ENCODE assay signal across 18 mouse cellular contexts in genomic region chr2:52960697-52961096, GRCm38 (mm10).
A peak's percentile ranks its signal among the peaks of the same experiment; 100 is the strongest.
DNase-seq lines count a peak whose midpoint lies in the region; ATAC-seq and TF ChIP-seq lines count a peak whose summit lies in the region.
"Had no signal": no experiment of that assay in that cellular context is flagged by ENCODE, and none has a peak within 500 bp of the region (broad histone marks: within the 10 kb centered on the region; RNA-seq: fewer than 3 reads in every experiment).

No protein-coding gene starts in this region.

- peaks cover 57% of the 10 kb centered on the region for H3K4me1 ChIP-seq in forebrain, embryonic 12.5 days
- peaks cover 53% of the 10 kb centered on the region for H3K4me1 ChIP-seq in forebrain, embryonic 13.5 days
- H3K4me1 ChIP-seq in kidney, postnatal 0 days (replicated peaks; ENCODE audit: insufficient read depth, low read length): peaks cover 34% of the 10 kb centered on the region
- peaks cover 70% of the 10 kb centered on the region for H3K4me1 ChIP-seq in embryonic facial prominence, embryonic 10.5 days
- peaks cover 44% of the 10 kb centered on the region for H3K4me1 ChIP-seq in stomach, embryonic 14.5 days (ENCODE audit: control insufficient read depth, insufficient read depth, low read length)
- peaks cover 32% of the 10 kb centered on the region for H3K4me1 ChIP-seq in midbrain, embryonic 14.5 days (ENCODE audit: control insufficient read depth, insufficient read depth, low read length)

- DNase-seq in kidney, postnatal 0 days (ENCODE audit: low spot score): no peak
- DNase-seq in kidney, adult 18-20 months: no peak
- DNase-seq in embryonic facial prominence, embryonic 10.5 days (ENCODE audit: low spot score): no peak
- no peak for DNase-seq in midbrain, embryonic 14.5 days
- DNase-seq in embryo, embryonic 11 days: no peak
- DNase-seq: adrenal gland, postnatal 14 days; cerebellum, adult 11 months; gastrocnemius, postnatal 14 days had no signal

- H3K27me3 ChIP-seq in forebrain, embryonic 12.5 days: no peaks in the 10 kb centered on the region
- H3K27me3 ChIP-seq in forebrain, embryonic 13.5 days: no peaks in the 10 kb centered on the region
- H3K27me3 ChIP-seq in kidney, postnatal 0 days (ENCODE audit: insufficient read depth, low read length): no peaks in the 10 kb centered on the region
- H3K27me3 ChIP-seq in embryonic facial prominence, embryonic 10.5 days (replicated peaks; ENCODE audit: low read depth, poor library complexity, severe bottlenecking): no peaks in the 10 kb centered on the region
- H3K27me3 ChIP-seq in stomach, embryonic 14.5 days (ENCODE audit: control insufficient read depth, insufficient read depth, low read length): no peaks in the 10 kb centered on the region
- no peaks in the 10 kb centered on the region for H3K27me3 ChIP-seq in midbrain, embryonic 14.5 days (ENCODE audit: control insufficient read depth, insufficient read depth, low read length)
- H3K27me3 ChIP-seq: heart, embryonic 15.5 days; midbrain, embryonic 15.5 days; neural tube, embryonic 12.5 days had no signal

- 0 out of 2 replicates have a peak overlapping the region, but pooled peaks have one; percentile 20 for H3K27ac ChIP-seq in forebrain, embryonic 12.5 days
- H3K27ac ChIP-seq in forebrain, embryonic 13.5 days: no peak overlapping the region
- 0 out of 2 replicates have a peak overlapping the region, but pooled peaks have one; percentile 25 for H3K27ac ChIP-seq in kidney, postnatal 0 days
- H3K27ac ChIP-seq in embryonic facial prominence, embryonic 10.5 days (replicated peaks): peak overlapping the region; percentile 32
- peak overlapping the region; percentile 79 for H3K27ac ChIP-seq in stomach, embryonic 14.5 days (ENCODE audit: low read length)
- no peak overlapping the region for H3K27ac ChIP-seq in midbrain, embryonic 14.5 days (replicated peaks; ENCODE audit: low read depth, low read length)
- H3K27ac ChIP-seq: heart, embryonic 15.5 days; midbrain, embryonic 15.5 days; neural tube, embryonic 12.5 days had no signal

- no peaks in the 10 kb centered on the region for H3K36me3 ChIP-seq in forebrain, embryonic 12.5 days (replicated peaks)
- H3K36me3 ChIP-seq in forebrain, embryonic 13.5 days (ENCODE audit: poor library complexity, severe bottlenecking): no peaks in the 10 kb centered on the region
- no peaks in the 10 kb centered on the region for H3K36me3 ChIP-seq in kidney, postnatal 0 days (ENCODE audit: insufficient read depth, low read length)
- no peaks in the 10 kb centered on the region for H3K36me3 ChIP-seq in embryonic facial prominence, embryonic 10.5 days (replicated peaks)
- H3K36me3 ChIP-seq in stomach, embryonic 14.5 days (ENCODE audit: control insufficient read depth, insufficient read depth, low read length): no peaks in the 10 kb centered on the region
- no peaks in the 10 kb centered on the region for H3K36me3 ChIP-seq in midbrain, embryonic 14.5 days (ENCODE audit: control insufficient read depth, insufficient read depth, low read length)
- H3K36me3 ChIP-seq: G1E; heart, embryonic 15.5 days; midbrain, embryonic 15.5 days; neural tube, embryonic 12.5 days had no signal

- H3K9ac ChIP-seq in forebrain, embryonic 12.5 days: no peak overlapping the region
- H3K9ac ChIP-seq in forebrain, embryonic 13.5 days: no peak overlapping the region
- no peak overlapping the region for H3K9ac ChIP-seq in kidney, postnatal 0 days (ENCODE audit: low read depth, low read length)
- no peak overlapping the region for H3K9ac ChIP-seq in stomach, embryonic 14.5 days (replicated peaks; ENCODE audit: low read depth, low read length)
- no peak overlapping the region for H3K9ac ChIP-seq in midbrain, embryonic 14.5 days (replicated peaks; ENCODE audit: low read length)
- H3K9ac ChIP-seq: heart, embryonic 15.5 days; midbrain, embryonic 15.5 days; neural tube, embryonic 12.5 days had no signal

- TF ChIP-seq CTCF in kidney, postnatal 0 days (IDR thresholded peaks at IDR 0.05; ENCODE audit: low read depth): no peak

- H3K9me3 ChIP-seq in forebrain, embryonic 12.5 days: no peaks in the 10 kb centered on the region
- H3K9me3 ChIP-seq in forebrain, embryonic 13.5 days (replicated peaks): no peaks in the 10 kb centered on the region
- H3K9me3 ChIP-seq in kidney, postnatal 0 days (replicated peaks; ENCODE audit: low read length): no peaks in the 10 kb centered on the region
- H3K9me3 ChIP-seq in embryonic facial prominence, embryonic 10.5 days: no peaks in the 10 kb centered on the region
- H3K9me3 ChIP-seq in stomach, embryonic 14.5 days (ENCODE audit: control insufficient read depth, low read depth, low read length): no peaks in the 10 kb centered on the region
- no peaks in the 10 kb centered on the region for H3K9me3 ChIP-seq in midbrain, embryonic 14.5 days (ENCODE audit: control insufficient read depth, low read length)
- H3K9me3 ChIP-seq: G1E; heart, embryonic 15.5 days; midbrain, embryonic 15.5 days; neural tube, embryonic 12.5 days had no signal

- no peak overlapping the region for H3K4me3 ChIP-seq in forebrain, embryonic 12.5 days (replicated peaks)
- H3K4me3 ChIP-seq in forebrain, embryonic 13.5 days: no peak overlapping the region
- H3K4me3 ChIP-seq in kidney, postnatal 0 days (replicated peaks; ENCODE audit: low read depth, low read length): no peak overlapping the region
- no peak overlapping the region for H3K4me3 ChIP-seq in embryonic facial prominence, embryonic 10.5 days
- no peak overlapping the region for H3K4me3 ChIP-seq in stomach, embryonic 14.5 days (ENCODE audit: low read depth, low read length)
- no peak overlapping the region for H3K4me3 ChIP-seq in midbrain, embryonic 14.5 days (replicated peaks; ENCODE audit: low read depth, low read length)
- H3K4me3 ChIP-seq: heart, embryonic 15.5 days; midbrain, embryonic 15.5 days; neural tube, embryonic 12.5 days had no signal

- WGBS in forebrain, embryonic 12.5 days: 69% methylated on average over 2 of the region's 2 CpGs
- 65% methylated on average over 2 of the region's 2 CpGs for WGBS in forebrain, embryonic 13.5 days
- 55% methylated on average over 2 of the region's 2 CpGs for WGBS in kidney, postnatal 0 days
- 56% methylated on average over 2 of the region's 2 CpGs for WGBS in embryonic facial prominence, embryonic 10.5 days
- 34% methylated on average over 2 of the region's 2 CpGs for WGBS in stomach, embryonic 14.5 days
- 63% methylated on average over 2 of the region's 2 CpGs for WGBS in midbrain, embryonic 14.5 days

- no peak overlapping the region for H3K4me2 ChIP-seq in forebrain, embryonic 12.5 days
- H3K4me2 ChIP-seq in forebrain, embryonic 13.5 days: no peak overlapping the region
- no peak overlapping the region for H3K4me2 ChIP-seq in kidney, postnatal 0 days (ENCODE audit: low read length)
- H3K4me2 ChIP-seq in stomach, embryonic 14.5 days (replicated peaks; ENCODE audit: low read depth, low read length): no peak overlapping the region
- H3K4me2 ChIP-seq in midbrain, embryonic 14.5 days (ENCODE audit: low read length): no peak overlapping the region
- H3K4me2 ChIP-seq: heart, embryonic 15.5 days; liver, embryonic 11.5 days; midbrain, embryonic 15.5 days; neural tube, embryonic 12.5 days had no signal

- ATAC-seq in forebrain, embryonic 12.5 days (ENCODE audit: low FRiP score): no peak
- no peak for ATAC-seq in forebrain, embryonic 13.5 days
- ATAC-seq in kidney, postnatal 0 days (replicated peaks; ENCODE audit: low FRiP score, low read depth): no peak
- ATAC-seq in stomach, embryonic 14.5 days (ENCODE audit: insufficient number of reproducible peaks, insufficient read depth, low FRiP score, low read depth): no peak
- no peak for ATAC-seq in midbrain, embryonic 14.5 days (ENCODE audit: low FRiP score, low TSS enrichment)
- ATAC-seq: hindbrain, postnatal 0 days; lung, postnatal 0 days; midbrain, embryonic 15.5 days had no signal

Comparison
In these comparisons a context has a peak if more than half of its experiments do, and no peak if none do; other contexts are left out.
1. H3K27ac ChIP-seq: peak in forebrain, embryonic 12.5 days (single experiment), kidney, postnatal 0 days (single experiment), embryonic facial prominence, embryonic 10.5 days (single experiment) and stomach, embryonic 14.5 days (single experiment); none in forebrain, embryonic 13.5 days (single experiment) and midbrain, embryonic 14.5 days (single experiment).